Mouse (Mus musculus) midbrain, embryonic 13.5 days (tissue): Measurements from ENCODE around the gene Wdr24. TPM values are rescaled to one million over a fixed set of nuclear protein-coding genes. Genes with fewer than 3 reads are reported as not detected.
A peak's percentile ranks its signal among the peaks of the same experiment; 100 is the strongest.
"Not testable (repeated sequence)": the region's sequence is repeated elsewhere in the genome, so short reads cannot be mapped to it uniquely, and the experiment has no call there.

Source experiments
- ATAC-seq: fragments of 200-750 bp; cut with Nextera tagmentation; 2 replicates; pipeline ENCODE4 v1.8.0; 2017; ENCODE audit warnings: mild to moderate bottlenecking, moderate TSS enrichment, moderate library complexity
- H3K27ac ChIP-seq: fragments of 300-500 bp; sonication (generic); 2 replicates; pipeline ENCODE4 v1.5.1; 2015; ENCODE audit warnings: inconsistent platforms, mild to moderate bottlenecking, moderate library complexity
- H3K27me3 ChIP-seq: fragments of 300-500 bp; sonication (generic); 2 replicates; pipeline ENCODE4 v1.6.1; 2015; ENCODE audit warnings: mild to moderate bottlenecking, inconsistent platforms
- H3K36me3 ChIP-seq: fragments of 300-500 bp; sonication (generic); 2 replicates; pipeline ENCODE4 v1.6.1; 2015; ENCODE audit warnings: mild to moderate bottlenecking, inconsistent platforms
- H3K4me1 ChIP-seq: fragments of 300-500 bp; sonication (generic); replicated peaks from 2 replicates; pipeline ENCODE4 v1.6.1; 2015; ENCODE audit warnings: inconsistent platforms
- H3K4me2 ChIP-seq: fragments of 300-500 bp; sonication (generic); replicated peaks from 2 replicates; pipeline ENCODE4 v1.6.1; 2015; ENCODE audit warnings: moderate library complexity, mild to moderate bottlenecking, inconsistent platforms
- H3K4me3 ChIP-seq: fragments of 300-500 bp; sonication (generic); replicated peaks from 2 replicates; pipeline ENCODE4 v1.5.1; 2015; ENCODE audit warnings: mild to moderate bottlenecking, inconsistent platforms
- H3K9ac ChIP-seq: fragments of 300-500 bp; sonication (generic); replicated peaks from 2 replicates; pipeline ENCODE4 v1.6.1; 2015; ENCODE audit warnings: mild to moderate bottlenecking, inconsistent platforms
- H3K9me3 ChIP-seq: fragments of 300-500 bp; sonication (generic); 2 replicates; pipeline ENCODE4 v1.6.1; 2016; ENCODE audit warnings: mild to moderate bottlenecking, inconsistent platforms
- WGBS: fragments of 180-500 bp; shearing (Covaris S2); methylation state at CpG from one replicate; pipeline ENCODE4 v1.1.7; 2015; 5-methylcytosine and 5-hydroxymethylcytosine counted together
- polyA plus RNA-seq: library from polyadenylated mRNA; unstranded; fragments of >200 nt; fragmentation: Nextera tagmentation; extraction: Ambion mirVana; gene quantifications from 2 replicates; pipeline ENCODE4 v1.2.1, GENCODE M21; 2015

Wdr24 gene
- polyA plus RNA-seq, 1 experiment from 2014 or later = 31.2 TPM

DNA sequence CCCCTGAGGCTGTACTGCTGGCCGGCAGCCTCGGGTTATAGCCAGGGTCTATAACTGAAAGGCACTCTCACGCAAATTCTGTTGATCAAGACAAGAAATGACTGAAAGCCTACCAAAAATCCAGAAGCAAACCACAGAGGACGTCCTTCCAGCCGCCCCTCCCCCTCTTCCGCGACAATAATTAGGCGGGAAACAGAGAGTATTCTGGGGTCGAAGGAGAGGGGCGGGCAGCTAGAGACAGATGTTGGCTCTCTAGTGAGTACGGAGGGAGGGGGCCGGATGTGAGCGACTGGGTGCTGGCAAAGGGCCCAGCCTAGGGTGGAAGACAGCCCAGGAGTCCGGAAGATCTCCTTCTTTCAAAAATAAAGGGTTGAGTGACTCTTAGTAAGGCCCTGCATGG is 30.8 kb upstream of the Wdr24 start, which contains the start of gene Fam173a:
Fam173a (minus strand) TSS at position 287 of the 400 bp plus-strand sequence.
- Histone ChIP-seq H3K36me3 (peaks cover 18% of the 10 kb centered on the region), H3K4me1 (peaks cover 61% of the 10 kb centered on the region), H3K4me3 (peak within 1 kb of the TSS; percentile 79), H3K9ac (peak within 1 kb of the TSS; percentile 81), H3K9me3 (no peaks in the 10 kb centered on the region), H3K4me2 (peak within 1 kb of the TSS; percentile 82), H3K27me3 (no peaks in the 10 kb centered on the region), H3K27ac (peak within 1 kb of the TSS; percentile 91)
- 1% methylated on average over 14 of the region's 14 CpGs for WGBS
- peak; percentile 53 for ATAC-seq

DNA sequence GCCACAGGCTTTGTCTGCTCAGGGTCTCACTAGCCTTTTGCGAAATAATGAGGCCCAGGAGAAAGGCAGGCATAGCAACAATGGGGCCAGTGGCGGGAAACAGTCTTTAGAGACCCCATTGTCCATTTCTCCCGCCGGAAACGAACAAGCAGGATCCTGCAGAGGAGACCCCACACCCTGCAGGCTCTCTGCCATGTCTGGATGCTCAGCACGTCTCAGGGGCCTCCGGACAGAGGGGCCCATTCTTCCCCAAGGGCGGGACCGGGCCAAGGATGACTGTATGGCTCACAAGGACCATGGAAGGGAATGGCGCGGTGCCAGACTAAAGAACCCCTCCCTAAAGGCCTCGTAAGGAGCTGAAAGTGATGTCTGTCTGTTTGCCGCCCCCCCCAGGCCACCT is 29.2 kb upstream of the Wdr24 start:
- Histone ChIP-seq H3K9ac (peak overlapping the region; percentile 71), H3K27me3 (no peaks in the 10 kb centered on the region), H3K4me1 (peaks cover 61% of the 10 kb centered on the region), H3K9me3 (no peaks in the 10 kb centered on the region), H3K27ac (peak overlapping the region; percentile 91; the same call in 1 of the 2 replicates), H3K4me3 (peak overlapping the region; percentile 64), H3K36me3 (peaks cover 8% of the 10 kb centered on the region; the same call in 1 of the 2 replicates), H3K4me2 (peak overlapping the region; percentile 82)
- ATAC-seq = no peak
- 16% methylated on average over 13 of the region's 13 CpGs for WGBS

DNA sequence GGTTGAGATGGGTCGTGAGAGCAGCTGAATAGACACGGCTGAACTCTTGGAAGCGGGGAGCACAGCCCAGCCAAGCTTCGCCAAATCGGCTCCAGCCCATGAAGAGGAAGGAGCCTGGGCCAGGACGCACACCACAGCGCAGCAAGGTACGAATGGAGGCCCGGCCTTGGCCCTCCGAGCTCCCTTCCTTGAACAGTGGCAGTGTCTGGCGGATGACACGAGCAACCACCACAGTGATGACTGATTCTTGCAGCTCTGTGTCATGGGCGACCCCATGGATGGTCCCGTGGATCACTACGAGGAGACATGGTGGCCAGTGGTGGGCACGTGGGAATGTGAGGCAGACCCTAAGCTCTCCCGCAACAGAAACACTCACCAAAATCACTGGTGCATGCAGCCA is 28.4 kb upstream of the Wdr24 start:
- no peaks in the 10 kb centered on the region for H3K27me3 ChIP-seq
- H3K9me3 ChIP-seq = no peaks in the 10 kb centered on the region
- H3K27ac ChIP-seq = peak overlapping the region; percentile 91
- peak overlapping the region; percentile 82 for H3K4me2 ChIP-seq
- H3K9ac ChIP-seq = peak overlapping the region; percentile 71
- no peaks in the 10 kb centered on the region for H3K36me3 ChIP-seq
- WGBS = 39% methylated on average over 17 of the region's 17 CpGs
- peak overlapping the region; percentile 64 for H3K4me3 ChIP-seq
- peaks cover 61% of the 10 kb centered on the region for H3K4me1 ChIP-seq
- ATAC-seq = no peak

DNA sequence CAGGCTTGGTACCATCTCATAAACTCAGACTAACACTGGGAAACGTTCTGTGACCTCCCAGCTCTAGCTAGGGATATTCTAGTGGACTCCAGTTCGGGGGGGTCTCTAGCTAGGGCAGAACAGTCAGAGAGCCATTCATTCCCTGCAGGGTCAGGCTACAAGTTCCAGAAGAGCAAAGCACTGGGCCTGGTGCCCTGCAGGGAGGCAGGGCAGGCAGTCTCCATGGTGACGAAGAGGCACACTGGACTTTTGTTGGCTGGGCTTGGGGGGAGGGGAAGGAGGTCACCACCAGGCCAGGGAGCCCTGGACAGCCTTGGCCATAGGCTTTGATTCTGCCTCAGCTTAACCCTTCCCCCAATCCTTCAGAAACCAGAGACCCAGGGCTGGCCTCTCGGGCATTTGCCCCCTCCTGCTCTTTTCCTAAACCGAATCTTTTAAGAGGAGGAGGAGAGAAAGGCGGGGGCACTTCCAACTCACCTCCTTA is 27.8 kb upstream of the Wdr24 start, which contains the start of gene AC134908.4:
AC134908.4 (minus strand) TSS at position 51 of the 484 bp plus-strand sequence.
- Histone ChIP-seq H3K36me3 (no peaks in the 10 kb centered on the region), H3K9ac (peak within 1 kb of the TSS; percentile 71), H3K27me3 (no peaks in the 10 kb centered on the region), H3K4me3 (peak within 1 kb of the TSS; percentile 64), H3K4me1 (peaks cover 57% of the 10 kb centered on the region), H3K4me2 (peak within 1 kb of the TSS; percentile 82), H3K27ac (peak within 1 kb of the TSS; percentile 91), H3K9me3 (no peaks in the 10 kb centered on the region)
- no peak for ATAC-seq
- WGBS = 0% methylated on average over 6 of the region's 6 CpGs

DNA sequence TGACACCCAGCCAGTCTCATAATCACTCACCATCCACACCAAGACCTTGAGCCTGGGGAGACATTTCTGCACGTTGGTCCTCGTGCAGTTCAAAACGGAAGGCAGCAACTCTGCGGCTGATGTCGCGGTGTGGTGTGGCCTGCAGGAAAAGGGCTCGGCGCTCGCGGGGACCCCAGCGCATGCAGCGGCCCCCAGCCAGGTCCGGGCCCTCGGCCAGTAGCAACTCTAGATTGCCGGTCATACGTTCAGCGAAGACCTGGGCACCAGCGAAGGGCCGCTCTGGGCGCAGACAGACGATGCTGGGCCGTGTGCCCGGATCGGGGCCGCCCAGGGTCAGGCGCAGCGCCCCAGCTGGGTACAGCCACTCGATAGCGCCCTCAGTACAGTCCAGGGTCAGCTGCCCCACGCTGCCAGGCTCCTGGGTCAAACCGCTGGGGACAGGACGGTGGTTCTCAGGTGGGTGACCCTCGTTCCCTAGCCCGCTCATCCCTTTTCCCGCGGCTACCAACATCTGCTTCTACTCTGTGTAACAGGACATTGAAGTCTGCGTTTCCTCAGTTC is 27.1 kb upstream of the Wdr24 start:
- no peak for ATAC-seq
- peaks cover 53% of the 10 kb centered on the region for H3K4me1 ChIP-seq
- under 1% methylated on average over 36 of the region's 37 CpGs for WGBS

DNA sequence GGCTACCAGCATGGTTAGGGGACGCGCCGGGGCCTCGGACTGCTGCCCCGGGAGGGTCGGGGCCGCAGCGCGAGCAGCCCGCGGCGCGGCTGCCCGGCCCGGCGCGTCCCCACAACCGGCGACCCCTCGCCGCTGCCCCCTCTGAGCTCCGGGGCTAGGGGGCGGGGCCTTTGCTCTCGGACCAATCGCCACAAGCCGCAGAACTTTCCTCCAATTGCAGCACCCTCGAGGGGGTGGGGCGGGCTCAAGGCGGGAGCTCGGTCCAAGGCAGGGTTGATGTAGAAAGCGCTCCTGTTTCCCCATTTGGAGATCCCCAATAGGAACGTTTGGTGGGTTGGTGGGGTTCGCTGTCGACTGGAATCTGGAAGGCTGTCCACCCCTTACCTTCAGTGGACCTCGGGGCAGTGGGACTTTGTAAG is 26.5 kb upstream of the Wdr24 start, which contains the start of gene Metrn:
Metrn (minus strand) TSS at position 186 of the 419 bp plus-strand sequence.
- H3K36me3 ChIP-seq = no peaks in the 10 kb centered on the region
- H3K27me3 ChIP-seq = no peaks in the 10 kb centered on the region
- H3K4me3 ChIP-seq = peak within 1 kb of the TSS; percentile 64
- peaks cover 55% of the 10 kb centered on the region for H3K4me1 ChIP-seq
- H3K9ac ChIP-seq = peak within 1 kb of the TSS; percentile 71
- under 1% methylated on average over 35 of the region's 35 CpGs for WGBS
- peak within 1 kb of the TSS; percentile 60; the same call in 1 of the 2 replicates for H3K27ac ChIP-seq
- peak; percentile 57 for ATAC-seq
- H3K4me2 ChIP-seq = peak within 1 kb of the TSS; percentile 82
- no peaks in the 10 kb centered on the region for H3K9me3 ChIP-seq

More for the DNA sequence above, 27.1 kb upstream of the Wdr24 start:
- peak overlapping the region; percentile 64 for H3K4me3 ChIP-seq
- H3K4me2 ChIP-seq = peak overlapping the region; percentile 82
- H3K27ac ChIP-seq = peak overlapping the region; percentile 60; the same call in 1 of the 2 replicates
- H3K9me3 ChIP-seq = no peaks in the 10 kb centered on the region
- peak overlapping the region; percentile 71 for H3K9ac ChIP-seq
- no peaks in the 10 kb centered on the region for H3K36me3 ChIP-seq
- no peaks in the 10 kb centered on the region for H3K27me3 ChIP-seq

DNA sequence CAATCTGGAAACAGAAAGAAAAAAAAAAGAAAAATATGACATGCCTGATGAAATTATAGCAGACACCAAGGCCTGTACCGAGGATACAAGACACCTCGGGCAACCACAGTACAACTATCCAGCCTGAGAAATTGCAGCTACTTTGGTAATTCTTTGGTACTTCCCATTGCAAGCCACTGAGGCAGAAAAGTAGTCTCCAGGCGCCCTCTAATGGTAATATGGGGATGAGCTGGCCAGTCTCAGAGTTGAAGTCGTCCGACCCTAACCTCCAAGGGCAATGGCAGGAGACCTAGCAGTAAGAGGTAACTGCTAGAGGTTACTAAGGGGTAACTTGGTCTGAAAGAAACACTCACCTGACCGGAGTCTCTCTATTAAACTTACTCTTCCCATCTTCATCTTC is 22.4 kb upstream of the Wdr24 start:
- Histone ChIP-seq H3K9me3 (no peaks in the 10 kb centered on the region), H3K27me3 (no peaks in the 10 kb centered on the region), H3K9ac (no peak overlapping the region), H3K36me3 (no peaks in the 10 kb centered on the region), H3K4me1 (peaks cover 42% of the 10 kb centered on the region), H3K4me2 (no peak overlapping the region), H3K4me3 (no peak overlapping the region), H3K27ac (no peak overlapping the region)
- WGBS = 10% methylated on average over 6 of the region's 6 CpGs
- no peak for ATAC-seq

DNA sequence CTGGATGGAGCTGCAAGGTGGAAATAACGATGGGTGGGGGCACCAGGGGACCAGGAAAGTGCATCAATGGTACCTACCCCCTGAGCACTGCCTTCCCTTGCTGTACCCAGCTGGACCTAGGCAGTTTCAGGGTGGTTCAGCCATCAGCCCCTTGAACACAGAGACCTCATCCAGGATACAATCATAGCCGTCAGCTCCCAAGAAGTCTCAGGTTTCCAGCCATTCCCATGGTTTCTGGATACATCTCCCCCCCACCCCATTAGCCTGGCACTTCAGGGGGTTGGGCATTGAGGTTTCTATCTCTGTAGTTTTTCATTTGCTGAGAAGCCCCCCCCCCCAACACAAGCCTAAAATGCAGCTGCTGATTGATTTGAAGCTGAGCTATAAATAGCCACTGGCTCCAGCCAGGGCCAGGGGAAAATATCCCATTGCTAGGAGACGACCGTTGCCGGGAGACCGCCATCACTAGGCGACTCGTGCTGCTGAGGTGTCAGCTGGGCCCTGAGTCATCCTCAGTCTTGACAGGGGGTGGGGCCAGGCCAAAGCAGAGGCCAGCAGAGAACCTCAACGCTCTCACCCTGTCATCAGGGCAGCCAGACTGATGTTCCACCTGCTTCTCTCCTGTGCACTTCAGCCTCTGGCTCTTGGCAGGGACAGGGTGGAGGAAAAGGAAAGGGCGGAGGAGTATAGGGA is 20.5 kb upstream of the Wdr24 start:
- Histone ChIP-seq H3K27ac (peak overlapping the region; percentile 95), H3K4me2 (peak overlapping the region; percentile 52), H3K36me3 (no peaks in the 10 kb centered on the region), H3K4me1 (peaks cover 32% of the 10 kb centered on the region), H3K9ac (peak overlapping the region; percentile 51), H3K9me3 (no peaks in the 10 kb centered on the region), H3K4me3 (peak overlapping the region; percentile 12; the same call in 1 of the 2 replicates), H3K27me3 (no peaks in the 10 kb centered on the region)
- peak; percentile 95 for ATAC-seq
- 6% methylated on average over 10 of the region's 10 CpGs for WGBS

DNA sequence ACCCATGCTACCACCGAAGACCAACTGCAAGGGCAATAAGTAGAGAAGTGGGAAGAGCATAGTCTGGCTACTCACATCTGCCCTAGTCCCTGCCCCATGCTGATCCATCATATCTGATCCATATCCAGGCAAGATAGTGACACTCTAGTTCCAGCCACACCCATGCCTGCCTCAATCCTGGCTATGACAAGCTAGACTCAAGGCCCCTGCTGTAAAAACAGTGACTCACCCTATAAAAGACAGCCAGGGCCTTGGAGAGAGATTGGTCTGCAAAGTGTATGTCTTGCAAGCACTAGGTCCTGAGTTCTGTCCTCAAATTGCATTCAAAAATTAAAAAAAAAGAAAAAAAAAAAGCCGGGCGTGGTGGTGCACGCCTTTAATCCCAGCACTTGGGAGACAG is 16.9 kb upstream of the Wdr24 start:
- H3K4me2 ChIP-seq = no peak overlapping the region
- ATAC-seq = no peak
- H3K4me3 ChIP-seq = no peak overlapping the region
- no peaks in the 10 kb centered on the region for H3K36me3 ChIP-seq
- H3K4me1 ChIP-seq = peaks cover 52% of the 10 kb centered on the region
- no peaks in the 10 kb centered on the region for H3K27me3 ChIP-seq
- H3K9me3 ChIP-seq = no peaks in the 10 kb centered on the region
- no peak overlapping the region for H3K9ac ChIP-seq
- H3K27ac ChIP-seq = no peak overlapping the region
- 95% methylated on average over 4 of the region's 4 CpGs for WGBS

DNA sequence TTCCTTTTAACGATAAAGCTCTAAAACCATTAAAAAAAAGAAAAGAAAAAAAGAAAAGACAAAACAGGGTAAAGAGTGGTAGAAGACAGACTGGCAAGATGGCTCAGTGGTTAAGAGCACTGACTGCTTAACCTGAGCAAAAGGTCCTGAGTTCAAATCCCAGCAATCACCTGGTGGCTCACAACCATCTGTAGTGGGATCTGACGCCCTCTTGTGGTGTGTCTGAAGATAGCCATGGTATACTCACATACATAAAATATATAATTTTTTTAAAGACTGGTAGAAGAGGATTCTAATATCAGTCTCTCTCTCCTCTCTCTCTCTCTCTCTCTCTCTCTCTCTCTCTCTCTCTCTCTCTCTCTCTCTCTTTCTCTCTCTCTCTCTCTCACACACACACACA is 16.0 kb upstream of the Wdr24 start:
- not testable (repeated sequence) for H3K36me3 ChIP-seq, H3K9ac ChIP-seq, H3K4me2 ChIP-seq, H3K9me3 ChIP-seq, ATAC-seq, H3K27ac ChIP-seq, H3K27me3 ChIP-seq, H3K4me3 ChIP-seq
- H3K4me1 ChIP-seq = peaks cover 52% of the 10 kb centered on the region
- WGBS = 55% methylated on average over 2 of the region's 2 CpGs

DNA sequence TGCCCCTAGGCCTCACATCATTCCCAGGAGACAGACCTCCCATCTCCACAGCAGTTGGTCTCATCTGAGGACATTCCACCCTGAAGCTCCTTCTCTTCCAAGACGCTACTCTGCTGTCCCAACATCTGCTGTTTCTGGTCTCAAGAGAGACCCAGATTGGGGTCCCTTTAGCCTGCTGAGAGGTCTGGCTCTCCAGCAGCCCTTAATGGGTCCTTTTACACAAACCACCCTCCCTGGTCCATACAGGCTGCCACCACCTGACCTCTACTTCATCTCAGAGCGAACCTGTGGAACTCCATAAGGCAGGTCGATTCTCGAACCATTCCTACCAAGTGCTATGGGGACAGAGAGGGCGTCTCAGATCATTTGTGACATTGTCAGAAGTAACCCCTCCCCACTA is 15.4 kb upstream of the Wdr24 start:
- ATAC-seq = no peak
- 32% methylated on average over 5 of the region's 5 CpGs for WGBS
- H3K4me1 ChIP-seq = peaks cover 52% of the 10 kb centered on the region
- peaks cover 6% of the 10 kb centered on the region; the same call in 1 of the 2 replicates for H3K27me3 ChIP-seq
- H3K9ac ChIP-seq = peak overlapping the region; percentile 96
- H3K9me3 ChIP-seq = no peaks in the 10 kb centered on the region
- peak overlapping the region; percentile 88 for H3K4me2 ChIP-seq
- H3K4me3 ChIP-seq = peak overlapping the region; percentile 88
- no peaks in the 10 kb centered on the region for H3K36me3 ChIP-seq
- peak overlapping the region; percentile 99 for H3K27ac ChIP-seq
